Mouse (Mus musculus) stomach, adult 2 months (tissue): Measurements from ENCODE around the gene Defa25. TPM values are rescaled to one million over a fixed set of nuclear protein-coding genes. Genes with fewer than 3 reads are reported as not detected.

Experiments
- polyA plus RNA-seq: library from polyadenylated mRNA; depleted of rRNA; stranded (reverse); fragments of >200 nt; gene quantifications from 2 replicates; pipeline ENCODE4 v1.2.3, GENCODE M21; 2012; rRNA removed

Defa25 gene
- not detected in 2 replicates for polyA plus RNA-seq

DNA sequence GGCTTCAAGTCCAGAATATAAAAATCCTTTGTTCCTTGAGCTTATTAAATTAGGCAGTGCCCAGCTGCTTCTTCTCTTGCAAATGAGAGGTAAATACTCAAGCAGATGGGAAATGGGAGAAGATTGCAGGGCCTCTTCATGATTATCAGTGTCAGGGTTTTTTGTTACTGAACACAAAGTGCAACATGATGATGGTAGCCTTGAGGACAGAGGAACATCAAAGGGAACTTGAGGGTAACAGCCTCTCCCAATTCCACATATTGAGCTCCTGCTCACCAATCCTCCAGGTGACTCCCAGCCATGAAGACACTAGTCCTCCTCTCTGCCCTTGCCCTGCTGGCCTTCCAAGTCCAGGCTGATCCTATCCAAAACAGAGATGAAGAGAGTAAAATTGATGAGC is at the start of gene Defa25:
TSS of gene Defa25 (plus strand) at position 301 of the 400 bp plus-strand sequence.

GRCm38 (mm10) chr8:21054747-21055146 is 29.5 kb upstream of the Defa25 start, which contains the start of gene Defa23:
Gene Defa23, plus strand, starts transcription at chr8:21055047.

GRCm38 (mm10) chr8:21064738-21065137 is 19.5 kb upstream of the Defa25 start, which contains the start of gene Defa35:
Gene Defa35, plus strand, starts transcription at chr8:21065038.

GRCm38 (mm10) chr8:21095950-21096349 is 11.7 kb downstream of the Defa25 start, which contains the start of gene Gm14851:
Gene Gm14851, minus strand, starts transcription at chr8:21096050.

DNA sequence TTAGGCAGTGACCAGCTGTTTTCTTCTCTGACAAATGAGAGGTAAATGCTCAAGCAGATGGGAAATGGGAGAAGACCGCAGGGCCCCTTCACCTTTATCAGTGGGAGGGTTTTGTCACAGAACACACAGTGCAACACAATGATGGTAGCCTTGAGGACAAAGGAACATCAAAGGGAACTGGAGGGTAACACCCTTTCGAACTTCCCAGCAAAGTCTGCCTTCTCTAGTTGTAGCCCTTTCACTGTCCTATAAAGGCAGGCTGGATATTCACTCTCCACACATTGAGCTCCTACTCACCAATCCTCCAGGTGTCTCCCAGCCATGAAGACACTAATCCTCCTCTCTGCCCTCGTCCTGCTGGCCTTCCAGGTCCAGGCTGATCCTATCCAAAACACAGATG is 50.1 kb downstream of the Defa25 start, which contains the start of gene Defa30:
TSS of gene Defa30 (plus strand) at position 301 of the 400 bp plus-strand sequence.

Other genes with a start within 250 kb of the Defa25 start
- gene Defb33, start 191.8 kb upstream of the Defa25 start, polyA plus RNA-seq = not detected in 2 replicates
- gene Gm15056, start 181.8 kb upstream of the Defa25 start, polyA plus RNA-seq = not detected in 2 replicates
- not detected in 2 replicates for gene Gm6040, start 162.4 kb upstream of the Defa25 start, polyA plus RNA-seq
- 1.5 TPM in 1 of 2 replicates, not detected in the other for gene AY761185, start 139.7 kb upstream of the Defa25 start, polyA plus RNA-seq
- not detected in 2 replicates for gene Defa21, start 58.9 kb upstream of the Defa25 start, polyA plus RNA-seq
- gene Defa23, start 29.4 kb upstream of the Defa25 start, polyA plus RNA-seq = not detected in 2 replicates
- not detected in 2 replicates for gene Defa35, start 19.4 kb upstream of the Defa25 start, polyA plus RNA-seq
- not detected in 2 replicates for gene Gm14851, start 11.6 kb downstream of the Defa25 start, polyA plus RNA-seq
- not detected in 2 replicates for gene Defa30, start 50.2 kb downstream of the Defa25 start, polyA plus RNA-seq
- not detected in 2 replicates for gene Defa22, start 77.8 kb downstream of the Defa25 start, polyA plus RNA-seq
- gene Defa31, start 107.2 kb downstream of the Defa25 start, polyA plus RNA-seq = not detected in 2 replicates
- not detected in 2 replicates for gene Gm15293, start 117.1 kb downstream of the Defa25 start, polyA plus RNA-seq
- gene Gm15292, start 165.3 kb downstream of the Defa25 start, polyA plus RNA-seq = not detected in 2 replicates
- gene Defa27, start 231.1 kb downstream of the Defa25 start, polyA plus RNA-seq = not detected in 2 replicates
- gene Defa29, start 242.6 kb downstream of the Defa25 start, polyA plus RNA-seq = not detected in 2 replicates